Mouse (Mus musculus): ENCODE measurements at regions not wholly inside any gene's neighbourhood (a gene's known extent, or its start where the extent isn't known, plus 50 kb on each side); places are given as distances from the start of the nearest gene placed in this dataset.
A peak's percentile ranks its signal among the peaks of the same experiment; 100 is the strongest.

- DNase-seq: no peak
These were observed 579.0 kb upstream of the Intu start for GRCm38 (mm10) chr3:39952103-39952502.

- DNase-seq: no peak
These were observed 578.5 kb upstream of the Intu start for GRCm38 (mm10) chr3:39952556-39952955.

GRCm38 (mm10) chr3:39961836-39962640 is 569.0 kb upstream of the Intu start:
- DNase-seq: no peak

- no peak for DNase-seq
These were observed 565.7 kb upstream of the Intu start for GRCm38 (mm10) chr3:39965431-39965830.

- no peak for DNase-seq
These were observed 564.7 kb upstream of the Intu start for GRCm38 (mm10) chr3:39966390-39966789.

GRCm38 (mm10) chr3:39976937-39977336 is 554.1 kb upstream of the Intu start:
- no peak for DNase-seq

- no peak for DNase-seq
These were observed 552.0 kb upstream of the Intu start for GRCm38 (mm10) chr3:39978916-39979679.

- no peak for DNase-seq
These were observed 548.4 kb upstream of the Intu start for GRCm38 (mm10) chr3:39982656-39983055.

- no peak for DNase-seq
These were observed 543.4 kb upstream of the Intu start for GRCm38 (mm10) chr3:39987710-39988109.

- peak in 1 of 2 experiments; percentile 43 for DNase-seq
These were observed 532.5 kb upstream of the Intu start for GRCm38 (mm10) chr3:39998628-39999027.

- DNase-seq: no peak
These were observed 531.2 kb upstream of the Intu start for GRCm38 (mm10) chr3:39999846-40000245.

- DNase-seq: no peak
These were observed 528.2 kb upstream of the Intu start for GRCm38 (mm10) chr3:40002838-40003237.

- DNase-seq: no peak
These were observed 521.0 kb upstream of the Intu start for GRCm38 (mm10) chr3:40010051-40010450.

GRCm38 (mm10) chr3:40021682-40022081 is 509.4 kb upstream of the Intu start:
- DNase-seq: no peak

GRCm38 (mm10) chr3:40027713-40028112 is 503.4 kb upstream of the Intu start:
- no peak for DNase-seq

GRCm38 (mm10) chr3:40036177-40036576 is 494.9 kb upstream of the Intu start:
- no peak for DNase-seq

- DNase-seq: no peak
These were observed 481.4 kb upstream of the Intu start for GRCm38 (mm10) chr3:40049721-40050120.

- DNase-seq: no peak
These were observed 472.8 kb upstream of the Intu start for GRCm38 (mm10) chr3:40058281-40058680.

- DNase-seq: peak in 1 of 2 experiments; percentile 25
These were observed 472.2 kb upstream of the Intu start for GRCm38 (mm10) chr3:40058719-40059420.

GRCm38 (mm10) chr3:40070137-40070667 is 460.9 kb upstream of the Intu start:
- DNase-seq: no peak

- no peak for DNase-seq
These were observed 454.3 kb upstream of the Intu start for GRCm38 (mm10) chr3:40076824-40077223.

GRCm38 (mm10) chr3:40085116-40085515 is 446.0 kb upstream of the Intu start:
- no peak for DNase-seq

GRCm38 (mm10) chr3:40091773-40092343 is 439.2 kb upstream of the Intu start:
- no peak for DNase-seq

All from lung, postnatal 4 days (tissue).